Mouse (Mus musculus) subcutaneous adipose tissue, adult 2 months (tissue): Measurements from ENCODE around the gene Oaz2. TPM values are rescaled to one million over a fixed set of nuclear protein-coding genes. Genes with fewer than 3 reads are reported as not detected.

ENCODE experiments used
- polyA plus RNA-seq: library from polyadenylated mRNA; depleted of rRNA; stranded (reverse); fragments of >200 nt; gene quantifications from 2 replicates; pipeline ENCODE4 v1.2.3, GENCODE M21; 2012; ENCODE audit warnings: low replicate concordance; rRNA removed

Gene Oaz2
- polyA plus RNA-seq: 133 and 140 TPM in 2 replicates

GRCm38 (mm10) chr9:65667701-65668100 is at the start of gene Oaz2:
Gene Oaz2 (plus strand): TSS chr9:65668001.

GRCm38 (mm10) chr9:65629025-65629766 is 38.6 kb upstream of the Oaz2 start, which contains the start of gene Rbpms2:
Gene Rbpms2 (plus strand): TSS chr9:65629648.

Other genes with a start within 250 kb of the Oaz2 start
- gene Slc51b, start 245.0 kb upstream of the Oaz2 start, polyA plus RNA-seq: not detected in 2 replicates
- 12.4 and 14.4 TPM in 2 replicates for gene Mtfmt, start 232.2 kb upstream of the Oaz2 start, polyA plus RNA-seq
- gene Spg21, start 207.1 kb upstream of the Oaz2 start, polyA plus RNA-seq: 40.3 and 57.6 TPM in 2 replicates
- gene Ankdd1a, start 147.8 kb upstream of the Oaz2 start, polyA plus RNA-seq: 0.45 and 0.82 TPM in 2 replicates
- gene Plekho2, start 88.0 kb upstream of the Oaz2 start, polyA plus RNA-seq: 34.8 and 57.1 TPM in 2 replicates
- 0.20 and 1.8 TPM in 2 replicates for gene Pif1, start 80.8 kb upstream of the Oaz2 start, polyA plus RNA-seq
- gene Rbpms2, start 38.4 kb upstream of the Oaz2 start, polyA plus RNA-seq: 60.9 and 102 TPM in 2 replicates
- gene Zfp609, start 159.6 kb downstream of the Oaz2 start, polyA plus RNA-seq: 7.5 and 12.5 TPM in 2 replicates
- gene Pclaf, start 222.2 kb downstream of the Oaz2 start, polyA plus RNA-seq: 0.34 and 9.4 TPM in 2 replicates
- 12.3 and 14.5 TPM in 2 replicates for gene Trip4, start 240.8 kb downstream of the Oaz2 start, polyA plus RNA-seq
- gene Csnk1g1, start 240.9 kb downstream of the Oaz2 start, polyA plus RNA-seq: 4.9 and 9.0 TPM in 2 replicates